Mouse (Mus musculus) layer of hippocampus, adult 11-12 months (tissue): ENCODE measurements around the gene 4930568D16Rik.

Experiments
- DNase-seq: peaks from one replicate; pipeline ENCODE4 v3.0.0; 2022; ENCODE audit warnings: low spot score

4930568D16Rik gene

DNA sequence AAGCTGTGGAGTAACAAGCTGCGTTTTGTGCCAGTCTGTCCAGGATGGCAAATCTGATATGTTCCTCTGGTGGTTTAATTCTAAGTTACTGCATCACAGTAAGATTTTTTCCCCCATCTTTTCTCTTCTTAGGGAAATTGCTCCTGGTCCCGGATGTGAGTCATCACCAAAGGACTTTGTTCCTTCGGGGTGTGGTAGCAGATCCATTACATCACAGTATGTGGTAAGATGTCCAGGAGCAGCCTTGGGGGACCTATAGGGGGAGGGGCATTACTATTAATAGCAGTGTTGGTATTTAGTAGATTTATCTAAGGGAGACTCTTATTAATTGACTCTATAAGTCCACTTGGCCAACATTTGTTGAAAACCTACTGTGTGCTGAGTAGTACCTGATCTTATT, 24.9 kb downstream of the 4930568D16Rik start:
- DNase-seq = no peak

DNA sequence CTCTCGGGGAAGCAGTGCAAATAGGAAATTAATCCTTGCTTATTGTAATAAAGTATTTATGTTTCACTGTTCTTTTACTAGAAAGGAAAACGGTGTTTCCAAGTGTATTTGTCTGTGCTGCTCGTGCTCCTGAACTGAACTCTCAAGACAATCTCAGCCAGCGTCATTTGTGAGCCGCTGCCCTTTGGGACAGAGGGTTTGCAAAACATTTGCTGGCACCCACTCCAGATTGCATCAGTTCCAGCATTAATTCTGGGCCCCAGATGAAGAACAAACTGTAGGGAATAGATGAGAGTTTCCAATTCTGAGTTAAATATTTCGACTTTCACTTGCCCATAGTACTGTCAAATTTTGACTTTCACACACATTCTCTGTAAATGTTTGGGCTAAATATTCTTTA, 28.8 kb downstream of the 4930568D16Rik start:
- no peak for DNase-seq

DNA sequence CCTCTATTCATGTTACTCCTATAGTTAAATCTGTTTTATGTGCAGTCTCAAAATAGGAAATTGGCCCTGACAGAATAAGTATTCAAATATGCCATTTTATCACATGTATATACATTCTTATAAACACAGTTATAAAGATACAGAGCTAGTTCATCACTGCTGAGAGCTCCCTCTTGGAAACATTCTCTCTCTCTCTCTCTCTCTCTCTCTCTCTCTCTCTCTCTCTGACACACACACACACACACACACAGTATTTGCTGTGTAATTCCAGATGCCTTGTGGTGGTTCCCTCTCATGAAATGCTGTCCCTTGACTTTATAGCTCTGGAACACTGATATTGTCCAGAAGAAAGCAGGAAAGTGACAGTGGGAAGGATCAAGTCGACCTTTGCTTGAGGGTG, 29.5 kb downstream of the 4930568D16Rik start:
- no peak for DNase-seq

DNA sequence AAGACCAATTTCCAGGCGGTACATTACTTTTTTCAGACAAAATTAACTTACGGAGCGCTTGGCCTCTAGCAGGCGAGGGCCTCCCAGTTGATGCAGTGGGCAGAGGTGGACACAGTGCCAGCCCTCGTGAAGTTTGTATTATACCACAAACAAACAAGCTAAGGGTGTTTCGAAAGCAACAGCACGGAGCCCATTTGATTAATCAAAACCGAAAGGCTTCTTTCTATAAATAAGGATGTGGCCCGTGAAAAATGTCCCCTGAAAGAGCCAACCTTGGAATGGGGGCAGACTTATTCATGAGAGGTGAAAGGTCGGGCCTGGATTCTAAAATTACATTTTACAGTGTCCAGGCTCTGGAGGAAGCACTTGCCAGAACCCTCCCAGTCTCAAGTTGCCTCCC, 30.1 kb downstream of the 4930568D16Rik start:
- DNase-seq = no peak

DNA sequence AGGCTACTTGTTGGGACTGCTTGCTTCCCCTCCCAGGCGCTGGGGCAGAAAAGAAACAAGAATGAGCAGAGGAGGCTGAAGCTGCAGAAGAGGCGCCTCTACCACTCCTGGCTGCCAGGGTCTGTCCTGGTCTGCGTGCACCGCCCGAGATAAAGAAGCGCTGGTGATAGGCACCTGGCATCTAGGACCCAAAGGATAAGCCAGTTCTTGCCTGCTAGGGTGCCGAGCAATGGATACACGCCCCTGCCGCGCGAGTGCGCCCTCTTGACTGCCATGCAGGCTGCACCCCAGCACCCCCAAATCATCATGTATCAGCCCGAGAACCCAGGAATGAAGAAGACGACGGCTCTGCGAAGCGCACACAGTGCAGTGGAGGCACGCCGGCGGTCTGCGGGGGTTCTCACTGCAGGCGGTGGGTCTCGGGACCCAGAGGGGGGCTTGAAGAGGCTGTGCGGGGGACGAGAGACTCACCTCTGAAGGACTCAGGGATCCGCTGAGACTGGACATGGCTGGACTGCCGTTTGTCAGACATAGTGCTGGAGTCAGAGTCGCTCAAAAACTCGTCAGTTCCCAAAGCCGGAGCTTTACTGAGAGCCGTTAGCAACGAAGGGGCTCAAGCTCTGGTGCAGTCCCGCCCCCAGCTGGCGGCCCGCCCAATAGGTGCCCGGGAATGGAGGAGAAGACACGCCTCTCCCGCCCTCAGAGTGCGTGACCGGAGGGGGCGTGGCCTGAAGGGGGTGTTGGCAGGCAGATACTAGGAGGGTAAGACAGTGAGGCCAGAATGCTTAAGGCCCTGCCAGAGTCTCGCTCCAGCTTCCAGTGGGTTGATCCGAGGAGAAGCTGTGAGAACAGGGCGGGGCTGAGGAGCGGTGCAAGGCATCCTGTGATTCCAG, 30.9 kb downstream of the 4930568D16Rik start, which contains the start of gene Stom:
TSS of gene Stom (minus strand) at position 589 of the 893 bp plus-strand sequence.
- peak; percentile 99 for DNase-seq

DNA sequence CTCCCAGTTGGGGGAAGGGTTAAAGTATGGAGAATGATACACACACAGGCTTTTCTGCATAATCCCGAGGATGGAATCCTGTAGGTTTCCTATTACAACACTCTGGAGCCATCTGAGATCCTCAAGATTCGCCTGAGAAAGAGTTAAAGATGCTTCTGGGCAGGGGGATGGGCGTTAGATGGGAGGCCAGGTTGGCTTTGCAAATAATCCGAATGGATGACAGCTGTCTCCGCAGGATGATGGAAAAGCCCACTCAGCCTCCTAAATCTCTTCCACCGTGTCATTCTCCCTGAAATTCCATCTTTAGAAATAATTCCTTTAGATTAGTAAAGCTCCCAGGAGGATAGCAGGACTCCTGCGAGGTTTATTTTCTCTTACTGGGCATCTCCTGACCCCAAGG, 31.9 kb downstream of the 4930568D16Rik start:
- DNase-seq = no peak

DNA sequence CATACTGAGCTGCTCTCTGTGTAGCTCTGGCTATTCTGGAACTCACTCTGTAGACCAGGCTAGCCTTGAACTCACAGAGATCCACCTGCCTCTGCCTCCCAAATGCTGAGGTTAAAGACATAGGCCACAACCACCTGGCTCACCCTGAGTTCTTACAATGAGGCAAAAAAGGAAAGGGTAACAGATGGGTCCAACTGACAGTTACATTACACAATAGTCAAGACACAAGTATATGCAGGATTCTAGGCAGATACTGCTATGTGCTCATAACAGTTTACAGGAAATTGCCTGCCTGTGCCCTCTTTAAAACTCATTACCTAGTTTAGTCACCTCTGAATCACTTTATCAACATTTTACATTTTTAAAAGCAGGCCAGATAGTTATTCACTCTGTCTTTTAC, 33.9 kb downstream of the 4930568D16Rik start:
- no peak for DNase-seq

DNA sequence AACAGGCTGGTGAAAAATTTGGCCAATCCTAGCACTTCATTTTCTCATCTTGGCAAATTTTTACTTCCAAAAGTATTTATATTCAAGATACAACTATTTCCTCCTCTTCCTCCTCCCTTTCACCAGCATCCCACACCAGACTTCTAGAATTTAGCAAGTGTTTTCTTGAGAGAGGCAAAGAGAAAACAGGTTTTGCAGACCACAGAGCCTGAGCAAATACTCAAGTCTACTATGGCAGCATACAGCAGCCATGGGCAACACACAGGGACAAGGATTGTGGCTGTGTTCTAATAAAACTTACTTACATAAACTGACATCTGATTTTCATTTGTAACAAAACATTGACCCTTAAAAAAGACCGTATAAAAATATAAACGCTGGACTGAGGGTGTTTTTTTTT, 36.3 kb downstream of the 4930568D16Rik start:
- DNase-seq = no peak

DNA sequence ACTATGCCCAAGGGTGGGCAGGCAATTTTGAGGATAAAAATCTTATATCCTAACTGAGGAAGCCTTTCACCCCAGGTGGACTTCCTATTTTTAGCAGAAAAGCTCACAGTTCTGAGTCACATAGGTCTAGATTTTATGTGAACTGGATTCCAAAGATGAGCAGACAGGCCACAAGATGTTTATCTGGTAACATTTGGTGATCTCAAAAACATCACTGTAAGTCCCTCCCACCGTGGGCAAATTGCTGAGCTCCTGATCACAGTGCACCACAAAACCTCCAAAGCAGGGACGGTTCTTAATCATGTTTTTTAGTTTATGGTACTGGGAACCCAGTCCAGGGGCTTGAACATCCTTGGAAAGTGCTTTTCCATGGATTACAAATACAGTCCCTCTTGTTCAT, 38.5 kb downstream of the 4930568D16Rik start:
- no peak for DNase-seq

DNA sequence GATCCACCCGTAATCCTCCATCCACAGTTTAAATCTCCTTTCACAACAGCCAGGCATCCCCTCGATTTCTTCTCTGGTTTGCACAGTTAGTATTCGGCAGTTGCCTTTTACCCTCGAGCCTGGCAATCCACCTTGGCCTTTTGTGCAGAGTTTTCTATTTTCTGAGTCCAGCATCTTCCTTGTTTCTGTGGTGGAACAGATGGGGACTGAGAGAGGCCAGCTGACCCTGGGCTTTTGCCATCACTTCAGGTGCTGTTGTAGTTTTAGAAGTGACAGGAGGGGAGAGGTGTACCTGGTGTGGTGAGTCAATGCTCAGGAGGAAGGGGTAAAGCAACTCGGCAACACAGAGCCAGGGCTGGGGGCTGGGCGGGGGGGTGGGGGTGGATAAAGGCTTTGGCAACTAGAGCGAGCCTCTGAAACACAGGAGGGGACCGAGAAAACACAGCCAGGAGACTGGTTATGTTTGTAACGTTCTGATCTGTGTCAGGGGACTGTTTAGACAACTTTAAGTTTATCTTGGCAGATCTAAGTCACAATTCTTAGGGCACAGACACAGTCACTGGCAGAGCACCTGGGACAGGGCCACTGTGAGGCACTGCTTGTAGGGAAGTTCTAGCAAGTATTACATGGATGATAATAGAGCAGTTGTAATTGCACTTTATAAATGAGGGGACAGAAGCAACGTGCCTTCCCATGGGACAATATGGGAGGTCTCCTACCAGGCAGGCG, 39.3 kb downstream of the 4930568D16Rik start:
- DNase-seq = no peak

DNA sequence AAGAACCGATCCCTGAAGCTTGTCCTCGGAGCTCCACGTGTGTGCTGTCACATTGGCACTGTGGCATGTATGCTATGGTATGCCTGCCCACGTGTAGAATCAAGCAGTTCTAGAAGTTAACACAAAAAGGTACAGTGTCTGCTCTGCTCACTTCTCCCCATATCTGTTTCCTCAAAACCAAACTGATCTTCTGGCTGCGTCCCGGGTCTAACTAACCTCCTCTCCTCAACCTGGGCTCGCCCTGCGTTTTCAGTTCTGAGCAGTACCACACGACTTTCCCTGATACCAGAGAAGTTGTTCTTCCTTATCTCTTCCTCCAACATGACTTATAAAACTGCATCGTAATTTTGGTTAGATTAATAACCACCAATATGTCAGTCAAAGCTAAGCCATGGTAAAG, 39.9 kb downstream of the 4930568D16Rik start:
- DNase-seq = no peak

DNA sequence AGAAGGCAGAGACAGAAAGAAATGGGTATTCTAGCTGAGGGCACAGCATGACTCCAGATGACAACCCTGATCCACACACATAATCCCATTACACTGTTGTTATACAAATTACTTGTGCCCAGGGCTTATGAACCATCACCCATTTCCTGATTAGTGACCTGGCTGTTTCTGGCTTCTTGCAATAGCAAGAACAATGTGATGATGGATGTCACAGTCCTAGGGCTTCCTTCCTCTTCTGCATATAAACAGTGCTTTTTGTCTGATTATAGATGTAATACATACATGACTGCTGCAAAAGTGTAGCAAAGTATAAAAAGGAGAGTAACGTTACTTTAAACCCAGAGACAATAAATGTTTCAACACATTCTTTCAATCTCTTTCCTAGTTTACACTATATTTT, 40.6 kb downstream of the 4930568D16Rik start:
- DNase-seq = no peak

DNA sequence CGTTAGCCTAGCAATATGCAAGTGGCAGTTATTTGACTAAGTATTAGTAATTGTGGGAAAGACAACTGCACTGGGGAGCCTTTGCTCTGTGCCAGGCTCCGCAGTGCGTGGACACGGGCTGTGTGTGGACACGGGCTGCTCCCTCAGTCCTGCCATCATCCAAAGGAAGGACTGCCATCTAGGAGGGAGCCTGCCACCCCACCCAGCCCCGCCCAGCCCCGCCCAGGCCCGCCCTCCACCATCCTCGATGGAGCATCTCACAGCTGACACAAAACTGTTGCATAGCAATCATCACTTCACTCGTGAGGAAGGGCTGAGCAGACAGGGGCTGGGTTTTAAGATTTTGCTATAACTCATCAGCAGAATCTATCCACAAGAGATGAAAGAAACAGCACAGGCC, 41.6 kb downstream of the 4930568D16Rik start:
- DNase-seq = no peak

DNA sequence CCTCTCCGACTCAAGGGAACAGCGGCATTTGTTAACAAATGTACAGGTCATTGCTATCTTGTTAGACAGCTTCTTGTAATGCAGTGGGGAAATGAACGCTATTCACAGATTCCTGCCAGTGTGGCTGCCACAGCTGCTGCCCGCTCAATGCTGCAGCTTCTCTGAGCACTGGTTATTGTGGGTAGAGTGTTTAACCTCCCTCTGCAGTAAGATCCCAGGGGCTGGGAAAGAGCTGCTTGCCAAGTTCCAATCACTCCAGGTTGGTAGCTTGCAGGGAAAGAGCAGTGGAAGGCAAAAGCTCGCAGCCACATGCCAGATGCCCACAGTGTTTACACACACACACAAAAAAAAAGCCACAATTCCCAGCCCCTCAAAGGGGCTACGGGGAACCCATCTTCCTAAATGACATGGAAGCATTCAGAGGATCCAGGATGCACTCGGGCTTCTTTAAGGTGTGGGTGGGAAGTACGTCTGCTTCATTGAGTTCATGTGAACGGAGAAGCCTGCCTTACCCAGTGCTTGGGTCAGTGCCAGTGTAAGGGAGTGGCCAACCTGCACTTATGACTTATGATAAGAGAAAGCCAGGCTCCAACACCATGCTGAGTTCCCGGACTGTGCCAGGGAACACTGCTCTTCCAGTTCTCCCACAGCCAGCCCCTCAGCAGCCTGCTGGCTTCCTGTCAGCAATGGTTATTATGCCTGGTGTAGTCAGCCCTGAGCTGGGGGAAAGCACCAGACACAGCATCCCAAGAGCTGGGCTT, 44.9 kb downstream of the 4930568D16Rik start:
- DNase-seq = no peak

DNA sequence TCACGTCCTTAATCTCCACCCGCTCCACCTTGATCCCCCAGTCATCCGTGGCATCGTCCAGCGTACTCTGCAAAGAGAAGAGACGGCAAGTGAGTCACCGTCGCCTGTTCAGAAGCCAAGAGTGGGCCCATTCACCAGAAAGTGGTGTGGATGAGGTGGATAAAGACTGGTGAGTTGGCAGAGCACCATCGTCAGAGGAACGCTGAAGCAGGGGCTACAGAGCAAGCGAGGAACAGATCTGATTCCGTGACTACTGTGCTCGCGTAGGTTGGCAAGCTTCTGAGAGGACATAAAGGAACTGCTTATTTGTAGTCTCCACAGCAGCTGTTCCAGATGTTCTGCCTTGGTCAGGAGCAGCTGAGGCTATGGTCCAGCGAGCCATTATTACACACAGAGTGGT, 47.1 kb downstream of the 4930568D16Rik start:
- no peak for DNase-seq

DNA sequence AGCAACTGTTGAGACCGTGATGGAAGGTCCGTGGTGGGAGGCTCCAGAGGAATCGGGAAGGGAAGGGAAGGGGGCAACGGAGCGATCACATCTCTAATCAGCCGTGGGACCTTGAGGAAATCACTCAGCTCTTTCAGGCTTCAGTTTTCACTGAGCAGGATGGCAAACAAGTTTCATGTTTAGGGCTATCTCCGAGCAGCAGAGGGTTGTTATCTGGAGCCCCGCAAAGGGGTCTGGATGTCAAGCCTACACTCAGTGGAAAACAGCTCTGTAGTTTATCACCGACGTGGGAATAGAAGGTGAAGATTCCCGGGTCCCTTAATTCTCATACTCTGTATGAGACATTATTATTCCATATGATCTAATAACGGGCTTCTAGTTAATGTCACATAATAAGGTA, 49.1 kb downstream of the 4930568D16Rik start:
- DNase-seq = no peak

DNA sequence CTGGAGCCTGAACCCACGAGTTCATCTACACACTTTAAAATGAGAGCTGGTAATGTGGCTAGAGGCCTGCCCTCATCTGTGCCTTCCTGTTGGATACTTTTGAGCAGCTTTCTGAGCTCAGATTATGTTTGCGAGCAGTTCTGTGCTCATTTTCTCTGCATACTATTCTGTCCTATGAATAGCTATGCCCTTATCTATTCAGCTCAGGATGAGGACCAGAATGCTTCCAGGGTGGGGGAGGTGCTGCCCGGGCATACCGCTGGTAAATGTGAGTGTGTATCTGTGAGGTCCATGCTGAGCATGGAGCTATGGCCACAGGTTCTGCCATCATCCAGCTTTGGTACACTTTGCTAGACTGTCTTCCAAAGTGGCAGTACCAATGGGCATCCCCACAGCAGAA, 49.9 kb downstream of the 4930568D16Rik start:
- DNase-seq = no peak

DNA sequence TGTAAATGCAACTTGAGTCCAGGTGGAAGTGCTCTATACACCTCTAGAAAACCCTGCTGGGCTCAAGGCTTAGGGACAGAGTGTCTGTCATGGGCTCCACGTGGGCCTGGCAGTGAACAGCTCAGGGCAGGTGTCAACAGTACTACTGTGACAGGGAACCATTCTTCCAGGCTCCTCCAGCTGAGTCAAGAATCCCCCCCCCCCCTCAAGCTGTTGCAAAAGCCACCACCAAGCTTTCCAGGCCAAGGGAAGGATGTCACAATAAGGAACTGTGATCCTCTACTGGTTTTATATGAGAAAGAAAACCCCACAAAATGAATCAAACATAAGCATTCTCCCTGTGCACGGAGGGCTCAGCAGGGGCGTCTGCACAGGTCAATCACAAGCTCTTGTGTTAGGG, 53.2 kb downstream of the 4930568D16Rik start:
- DNase-seq = no peak

DNA sequence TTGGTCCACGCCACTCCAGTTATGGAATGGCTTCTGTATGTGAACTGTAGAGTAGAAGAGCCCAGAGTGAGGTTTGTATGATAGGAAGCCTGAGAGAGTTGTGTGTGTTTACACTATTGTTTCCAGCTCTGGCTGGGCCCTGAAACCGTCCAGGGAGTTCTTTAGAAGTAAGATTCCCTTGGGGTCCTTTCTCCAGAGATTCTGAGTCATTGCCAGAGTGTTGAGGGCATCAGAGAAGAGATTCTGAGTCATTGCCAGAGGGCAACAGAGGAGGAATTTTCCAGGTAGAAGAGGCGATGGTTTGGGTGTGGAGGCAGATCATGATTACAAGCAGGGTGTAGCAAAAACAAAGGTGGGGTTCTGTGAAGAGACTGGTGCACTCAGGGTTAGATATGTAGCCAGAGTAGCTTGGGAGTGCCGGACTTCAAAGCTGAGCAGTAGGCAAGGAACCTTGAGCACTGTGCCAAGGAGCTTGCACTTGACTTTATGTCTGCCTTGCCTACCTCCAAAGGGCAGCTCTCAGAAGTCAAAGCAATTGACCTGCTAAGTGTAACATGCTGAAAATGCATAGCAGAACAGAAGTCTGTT, 57.5 kb downstream of the 4930568D16Rik start:
- no peak for DNase-seq

DNA sequence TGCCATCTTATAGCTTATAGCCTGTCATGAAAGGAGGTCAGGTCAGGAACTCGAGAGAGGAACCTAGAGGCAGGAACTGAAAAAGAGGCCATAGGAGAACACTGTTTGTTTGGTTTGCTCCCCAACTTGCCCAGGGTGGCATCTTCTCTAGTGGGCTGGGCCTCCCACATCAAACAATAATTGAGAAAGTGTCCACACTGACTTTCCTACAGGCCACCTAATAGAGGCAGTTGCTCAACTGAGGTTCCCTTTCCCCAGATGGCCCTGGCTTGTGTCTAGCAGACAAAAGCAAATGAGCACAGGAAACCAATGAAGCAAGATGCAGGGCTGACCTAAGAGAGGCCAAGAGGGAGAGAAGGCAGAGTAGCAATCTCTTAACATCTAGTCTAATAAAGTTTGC, 59.4 kb downstream of the 4930568D16Rik start:
- no peak for DNase-seq
